Mouse (Mus musculus): Measurements from ENCODE around the gene Golt1b.

The Golt1b gene

GRCm38 (mm10) chr6:142384521-142384920 is 2.5 kb upstream of the Golt1b start:
- DNase-seq (ENCODE audit: low spot score in 2 of 2) = no peak

DNA sequence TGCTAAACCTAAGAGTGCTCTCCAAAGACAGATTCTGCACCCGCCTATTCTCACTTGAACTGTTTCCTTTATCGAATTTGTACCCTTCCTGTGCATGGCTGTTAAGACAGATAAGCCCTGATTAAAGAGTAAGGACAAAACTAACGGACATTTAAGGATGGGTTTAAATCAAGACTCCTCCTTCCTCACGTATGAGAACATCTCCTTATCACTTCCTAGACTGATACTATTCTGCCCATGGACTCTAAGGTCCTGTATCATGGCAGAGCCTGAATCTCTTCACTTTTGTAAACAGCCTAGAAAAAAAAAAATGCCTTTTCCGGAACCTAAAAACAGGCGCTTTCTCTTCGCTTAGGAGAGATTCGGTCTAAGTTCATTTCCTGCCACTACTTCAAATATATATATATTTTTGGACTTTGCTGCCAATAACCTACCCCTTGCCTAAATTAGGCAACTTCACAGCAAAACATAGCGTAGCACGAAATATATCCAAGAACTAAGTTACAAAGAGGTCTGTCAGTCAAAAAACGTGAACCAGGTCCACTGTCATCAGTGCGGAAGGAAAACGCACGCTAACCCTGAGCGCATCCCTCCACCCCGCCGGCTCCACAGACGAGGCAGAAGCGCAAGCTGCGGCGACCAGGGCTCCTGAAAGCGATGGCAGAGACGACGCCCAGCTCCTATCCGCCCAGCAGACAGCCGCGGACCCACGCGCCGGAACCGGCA is 573 bp upstream of the Golt1b start:
- no peak for DNase-seq (ENCODE audit: low spot score in 2 of 2)

DNA sequence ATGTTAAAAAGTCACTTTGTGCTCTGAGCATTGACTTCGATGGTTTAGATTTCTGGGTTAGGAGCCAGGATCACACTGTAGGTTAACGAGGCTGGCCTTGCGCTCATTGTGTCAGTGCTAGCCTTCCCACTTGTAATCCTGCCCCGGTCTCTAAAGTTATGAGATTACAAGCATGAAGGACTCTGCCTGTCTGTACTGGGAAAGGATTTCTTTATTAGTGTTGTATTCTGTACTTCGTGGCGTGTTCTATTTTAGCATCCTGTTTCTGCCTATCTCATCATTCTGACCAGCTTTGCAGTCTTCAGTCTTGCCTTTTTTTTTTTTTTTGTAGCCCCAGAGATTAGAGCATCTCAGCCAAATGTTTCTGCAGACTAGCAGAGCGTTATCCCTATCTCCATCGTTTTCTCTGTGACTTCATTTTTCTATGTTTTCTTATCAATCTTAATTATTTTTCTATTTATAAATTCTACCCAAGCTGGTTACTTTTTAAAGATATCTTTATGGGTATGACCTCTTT is 792 bp downstream of the Golt1b start:
- no peak for DNase-seq (ENCODE audit: low spot score in 2 of 2)

- peak; percentile 3 to 10 for DNase-seq (ENCODE audit: low spot score in 2 of 2)
Observed at GRCm38 (mm10) chr6:142389101-142389500, 2.1 kb downstream of the Golt1b start.

DNA sequence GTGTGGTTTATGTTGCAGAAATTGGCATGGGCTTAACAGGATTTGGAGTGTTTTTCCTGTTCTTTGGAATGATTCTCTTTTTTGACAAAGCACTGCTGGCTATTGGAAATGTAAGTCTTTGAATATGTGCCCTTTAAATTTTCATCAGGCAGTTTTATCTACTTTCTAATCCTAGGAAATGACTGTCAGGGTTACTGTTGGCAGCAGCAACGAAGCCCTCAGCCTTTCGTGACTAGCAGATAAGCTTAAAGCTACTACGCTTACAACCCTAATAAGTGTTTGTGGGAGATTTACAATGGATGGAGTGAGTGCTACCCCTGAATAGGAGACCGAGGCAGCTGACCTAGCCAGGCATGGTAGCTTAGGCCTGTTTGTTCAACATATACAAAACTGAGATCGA is 5.3 kb downstream of the Golt1b start:
- no peak for DNase-seq (ENCODE audit: low spot score in 2 of 2)

- DNase-seq (ENCODE audit: low spot score in 2 of 2) = no peak
Observed at GRCm38 (mm10) chr6:142394669-142395068, 7.6 kb downstream of the Golt1b start.

DNA sequence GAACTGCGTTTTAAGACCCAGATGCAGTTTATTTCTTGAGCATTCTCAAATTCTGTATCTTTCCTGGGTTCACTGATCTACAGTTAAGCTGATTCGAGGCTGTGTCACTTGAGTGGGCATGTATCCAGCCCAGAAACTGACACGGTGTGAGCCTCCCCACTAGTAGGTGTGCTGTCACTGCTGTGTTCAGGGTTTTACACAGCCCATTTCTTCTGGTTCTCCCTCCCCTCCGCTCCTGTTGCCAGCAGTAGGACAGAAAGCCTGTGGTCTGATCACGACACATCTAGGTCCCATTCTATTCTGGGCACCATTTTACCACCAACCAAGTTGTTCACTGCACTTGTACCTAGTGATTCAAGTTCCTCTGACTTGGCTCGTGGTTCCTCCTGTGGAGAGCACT is 8.7 kb downstream of the Golt1b start:
- no peak for DNase-seq (ENCODE audit: low spot score in 2 of 2)

DNA sequence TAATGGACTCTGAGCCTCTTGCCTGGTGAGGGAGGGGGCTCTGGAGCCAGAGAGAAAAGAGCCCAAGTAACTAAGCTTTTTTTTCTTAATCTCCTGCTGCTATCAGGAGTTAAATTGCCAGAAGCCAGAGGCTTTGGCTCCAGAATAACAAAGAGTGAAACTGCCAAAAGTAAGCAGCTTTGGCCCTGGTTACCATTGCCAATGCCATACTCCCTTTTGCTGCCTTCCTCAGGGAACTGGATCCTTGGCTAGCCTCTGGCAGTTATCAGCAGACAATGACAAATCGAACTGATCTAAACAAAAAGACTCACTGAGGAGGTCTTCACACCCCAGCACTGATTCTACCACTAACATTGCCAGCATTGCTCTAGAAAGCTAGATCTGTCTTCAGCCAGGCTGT is 24.1 kb downstream of the Golt1b start:
- no peak for DNase-seq (ENCODE audit: low spot score in 2 of 2)

- no peak for DNase-seq (ENCODE audit: low spot score in 2 of 2)
Observed at GRCm38 (mm10) chr6:142412906-142413491, 26.0 kb downstream of the Golt1b start, which contains the start of gene Spx. Spx (plus strand) TSS chr6:142413441.

- DNase-seq (ENCODE audit: low spot score in 2 of 2) = no peak
Observed at GRCm38 (mm10) chr6:142413845-142414244, 26.8 kb downstream of the Golt1b start.

DNA sequence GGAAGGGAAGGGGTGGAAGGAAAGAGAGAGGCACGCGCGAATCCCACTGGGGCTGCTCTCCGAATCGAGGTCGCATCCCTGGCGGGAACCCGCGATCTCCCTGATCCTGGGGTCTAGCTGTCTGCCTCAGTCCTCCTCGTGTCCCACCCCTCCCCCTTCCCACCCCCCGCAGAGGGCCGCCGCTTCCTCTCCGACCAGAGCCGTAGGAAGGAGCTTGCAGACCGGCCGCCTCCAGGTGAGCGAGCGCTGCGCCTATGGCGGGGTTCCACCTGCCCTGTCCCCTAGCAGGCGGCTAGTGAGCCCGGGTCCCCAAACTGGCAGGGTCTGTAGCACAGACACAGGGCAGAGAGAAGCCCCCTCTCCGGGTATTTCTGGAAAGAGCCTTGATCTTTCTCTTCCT is 27.6 kb downstream of the Golt1b start:
- DNase-seq (ENCODE audit: low spot score in 2 of 2) = no peak

DNA sequence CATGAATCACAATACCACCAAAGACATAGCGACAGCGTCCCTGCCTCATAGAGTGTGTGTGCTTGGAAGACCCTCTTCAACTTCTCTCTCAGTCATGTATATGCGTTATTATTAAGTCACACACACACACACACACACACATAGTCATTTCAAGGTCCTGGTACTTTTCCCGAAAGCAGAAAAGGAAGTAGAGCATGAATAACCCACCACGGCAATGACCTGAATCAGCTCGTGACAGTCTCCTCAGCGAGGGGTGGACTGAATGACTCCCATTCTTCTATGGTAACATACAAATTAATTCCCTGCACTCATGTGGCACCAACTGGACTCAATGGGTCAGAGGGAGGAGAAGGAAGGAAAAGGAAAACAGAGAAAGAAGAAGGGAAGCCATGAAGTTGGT is 38.0 kb downstream of the Golt1b start:
- DNase-seq (ENCODE audit: low spot score in 2 of 2) = no peak

DNA sequence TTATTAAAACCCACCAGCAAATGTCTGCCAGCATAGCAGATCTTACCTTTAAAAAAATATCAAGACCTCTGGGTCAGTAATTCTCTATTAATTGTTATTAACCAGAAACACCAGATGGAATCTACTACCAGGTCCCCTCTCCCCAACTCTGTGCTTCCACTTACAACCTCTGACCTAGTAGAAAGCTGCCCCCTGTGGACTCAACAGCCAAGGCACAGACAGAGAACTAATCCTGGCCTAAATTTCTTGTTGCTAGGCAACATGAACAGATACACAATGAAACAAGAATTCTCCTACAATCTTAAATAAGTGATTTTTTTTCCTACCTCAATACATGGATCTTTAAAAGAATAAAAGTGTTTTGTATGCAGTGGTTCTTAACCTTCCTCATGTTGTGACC is 42.1 kb downstream of the Golt1b start:
- no peak for DNase-seq (ENCODE audit: low spot score in 2 of 2)

DNA sequence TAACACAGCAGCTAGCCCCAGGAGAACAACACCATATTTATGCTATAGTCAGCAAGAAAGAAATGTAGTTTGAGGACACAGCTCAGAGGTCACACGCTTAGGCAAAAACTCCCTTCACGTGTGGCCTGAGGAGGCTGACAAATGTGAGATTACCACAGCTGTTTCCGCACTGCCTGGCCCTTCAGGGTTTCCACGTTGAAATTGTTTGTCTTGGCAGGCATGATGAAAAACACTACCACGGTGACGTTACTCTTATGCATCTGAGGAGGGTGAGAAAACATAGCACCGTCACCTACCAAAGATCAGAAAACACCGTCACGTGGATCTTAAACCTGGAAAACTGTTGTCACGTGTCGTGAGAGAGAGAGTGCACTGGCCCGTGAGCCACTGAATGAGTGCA is 64.4 kb downstream of the Golt1b start:
- no peak for DNase-seq (ENCODE audit: low spot score in 2 of 2)

DNA sequence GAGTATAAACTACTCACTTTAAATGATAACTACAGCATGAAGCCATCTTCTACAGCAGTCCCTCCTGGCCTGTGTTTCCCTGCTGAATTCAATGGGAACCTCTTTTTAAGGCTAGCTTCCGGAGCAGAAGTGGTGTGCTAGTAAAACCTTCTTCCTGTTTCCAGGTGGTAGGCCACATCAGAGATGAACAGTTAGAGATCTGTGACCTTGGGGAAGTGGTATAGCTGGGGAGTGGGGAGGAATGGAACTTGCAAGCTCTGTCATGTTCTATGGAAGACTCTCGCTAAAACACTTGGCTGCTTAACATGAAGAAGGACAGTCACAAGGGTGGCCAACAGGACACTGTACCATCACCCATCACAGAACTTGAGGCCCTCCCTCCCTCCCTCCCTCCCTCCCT is 66.3 kb downstream of the Golt1b start:
- DNase-seq (ENCODE audit: low spot score in 2 of 2) = no peak
